Mouse (Mus musculus) liver, postnatal 0 days (tissue): ENCODE data around the gene Slc25a30.

Experiments
- CTCF ChIP-seq: sonication (generic); IDR thresholded peaks from 2 replicates; pipeline ENCODE4 v1.5.1; 2016; ENCODE audit warnings: antibody characterized with exemption, low read depth
- EP300 ChIP-seq: IDR thresholded peaks from 2 replicates; pipeline ENCODE4 v1.6.1; 2016; ENCODE audit warnings: antibody characterized with exemption, low read depth, mild to moderate bottlenecking

GRCm38 (mm10) chr14:75720121-75720520 is 66.7 kb downstream of the Slc25a30 start:
- TF ChIP-seq CTCF = no peak
- TF ChIP-seq EP300 = no peak
